Mouse (Mus musculus) heart, embryonic 10.5 days (tissue): ENCODE results near the gene Serpinb6d. TPM values are rescaled to one million over a fixed set of nuclear protein-coding genes. Genes with fewer than 3 reads are reported as not detected.

Experiments used
- DNase-seq: peaks from one replicate; pipeline ENCODE4 v3.0.0-alpha.2; 2017; ENCODE audit warnings: low spot score
- H3K27ac ChIP-seq: fragments of 300-500 bp; sonication (generic); 2 replicates; pipeline ENCODE4 v1.5.1; 2016; ENCODE audit warnings: mild to moderate bottlenecking
- H3K27me3 ChIP-seq: fragments of 300-500 bp; sonication (generic); 2 replicates; pipeline ENCODE4 v1.6.1; 2016; ENCODE audit warnings: mild to moderate bottlenecking; ENCODE audit not compliant: poor library complexity, insufficient read depth, severe bottlenecking
- H3K36me3 ChIP-seq: fragments of 300-500 bp; sonication (generic); 2 replicates; pipeline ENCODE4 v1.6.1; 2016; ENCODE audit warnings: mild to moderate bottlenecking, moderate library complexity
- H3K4me1 ChIP-seq: fragments of 300-500 bp; sonication (generic); 2 replicates; pipeline ENCODE4 v1.6.1; 2016; ENCODE audit warnings: mild to moderate bottlenecking
- H3K4me3 ChIP-seq: fragments of 300-500 bp; sonication (generic); 2 replicates; pipeline ENCODE4 v1.5.1; 2016; ENCODE audit warnings: mild to moderate bottlenecking, moderate library complexity
- H3K9me3 ChIP-seq: fragments of 300-500 bp; sonication (generic); 2 replicates; pipeline ENCODE4 v1.6.1; 2016; ENCODE audit warnings: mild to moderate bottlenecking, moderate library complexity
- WGBS: fragments of 180-500 bp; shearing (Covaris S2); methylation state at CpG from one replicate; pipeline ENCODE4 v1.1.7; 2016; 5-methylcytosine and 5-hydroxymethylcytosine counted together
- polyA plus RNA-seq: library from polyadenylated mRNA; unstranded; fragments of >200 nt; fragmentation: Nextera tagmentation; extraction: Ambion mirVana; gene quantifications from 2 replicates; pipeline ENCODE4 v1.2.1, GENCODE M21; 2016

The Serpinb6d gene
- not detected in 2 replicates for polyA plus RNA-seq

GRCm38 (mm10) chr13:33661105-33661504 lies at the start of gene Serpinb6d:
Gene Serpinb6d, plus strand, starts transcription at chr13:33661405.
- Histone ChIP-seq H3K9me3 (peaks cover 5% of the 10 kb centered on the region), H3K36me3 (no peaks in the 10 kb centered on the region)
- no peak for DNase-seq

GRCm38 (mm10) chr13:33622921-33623320 lies 38.3 kb upstream of the Serpinb6d start:
- Histone ChIP-seq H3K4me3 (no peak overlapping the region), H3K27ac (no peak overlapping the region), H3K36me3 (no peaks in the 10 kb centered on the region), H3K9me3 (no peaks in the 10 kb centered on the region), H3K4me1 (no peaks in the 10 kb centered on the region), H3K27me3 (no peaks in the 10 kb centered on the region)
- DNase-seq = no peak
- WGBS = 93% methylated on average over 2 of the region's 2 CpGs

More at GRCm38 (mm10) chr13:33661105-33661504, at the start of gene Serpinb6d:
- WGBS = 63% methylated on average over 1 of the region's 1 CpGs
- Histone ChIP-seq H3K4me1 (no peaks in the 10 kb centered on the region), H3K4me3 (no peak within 1 kb of the TSS), H3K27ac (no peak within 1 kb of the TSS), H3K27me3 (no peaks in the 10 kb centered on the region)

- WGBS = 75% methylated on average over 2 of the region's 2 CpGs
- no peak for DNase-seq
These were observed 18.7 kb upstream of the Serpinb6d start for GRCm38 (mm10) chr13:33642540-33642939.

GRCm38 (mm10) chr13:33662550-33662949 lies 1.3 kb downstream of the Serpinb6d start:
- no peaks in the 10 kb centered on the region for H3K27me3 ChIP-seq
- no peaks in the 10 kb centered on the region for H3K36me3 ChIP-seq
- no peak overlapping the region for H3K27ac ChIP-seq
- H3K9me3 ChIP-seq = peaks cover 5% of the 10 kb centered on the region
- DNase-seq = no peak
- H3K4me3 ChIP-seq = no peak overlapping the region
- H3K4me1 ChIP-seq = no peaks in the 10 kb centered on the region

More at GRCm38 (mm10) chr13:33642540-33642939, 18.7 kb upstream of the Serpinb6d start:
- no peaks in the 10 kb centered on the region for H3K27me3 ChIP-seq
- no peaks in the 10 kb centered on the region for H3K36me3 ChIP-seq
- no peaks in the 10 kb centered on the region for H3K4me1 ChIP-seq
- H3K27ac ChIP-seq = no peak overlapping the region
- H3K9me3 ChIP-seq = 0 out of 2 replicates have a peak, but pooled peaks cover 3% of the 10 kb centered on the region
- H3K4me3 ChIP-seq = no peak overlapping the region

- DNase-seq = no peak
- no peaks in the 10 kb centered on the region for H3K36me3 ChIP-seq
- H3K9me3 ChIP-seq = 0 out of 2 replicates have a peak, but pooled peaks cover 5% of the 10 kb centered on the region
- 71% methylated on average over 2 of the region's 2 CpGs for WGBS
- no peaks in the 10 kb centered on the region for H3K4me1 ChIP-seq
- no peaks in the 10 kb centered on the region for H3K27me3 ChIP-seq
- H3K27ac ChIP-seq = no peak overlapping the region
- H3K4me3 ChIP-seq = no peak overlapping the region
These were observed 59.1 kb downstream of the Serpinb6d start for GRCm38 (mm10) chr13:33720296-33720695.

Other genes with a start within 250 kb of the Serpinb6d start
- not detected in 2 replicates for gene Serpinb9g, start 176.6 kb upstream of the Serpinb6d start, polyA plus RNA-seq
- not detected in 2 replicates for gene Serpinb6e, start 182.0 kb downstream of the Serpinb6d start, polyA plus RNA-seq
- not detected in 2 replicates for gene Serpinb6c, start 244.3 kb downstream of the Serpinb6d start, polyA plus RNA-seq